Mouse (Mus musculus) liver (tissue): ENCODE results near the gene Ktn1.

Experiments used
- DNase-seq: peaks from one replicate; pipeline ENCODE4 v3.0.0-alpha.2; 2020; ENCODE audit warnings: mixed read lengths

Ktn1 gene

GRCm38 (mm10) chr14:47665061-47665778 is 17.0 kb downstream of the Ktn1 start:
- DNase-seq, result no peak

GRCm38 (mm10) chr14:47668096-47668495 is 19.8 kb downstream of the Ktn1 start:
- DNase-seq, result no peak

- no peak for DNase-seq
These were observed 34.6 kb downstream of the Ktn1 start for GRCm38 (mm10) chr14:47682886-47683285.

- no peak for DNase-seq
These were observed 36.3 kb downstream of the Ktn1 start for GRCm38 (mm10) chr14:47684579-47684978.

- no peak for DNase-seq
These were observed 50.9 kb downstream of the Ktn1 start for GRCm38 (mm10) chr14:47699126-47699525.

GRCm38 (mm10) chr14:47709546-47709945 is 61.3 kb downstream of the Ktn1 start:
- DNase-seq, result no peak

- no peak for DNase-seq
These were observed 67.5 kb downstream of the Ktn1 start for GRCm38 (mm10) chr14:47715771-47716170.

GRCm38 (mm10) chr14:47717916-47718606 is 69.8 kb downstream of the Ktn1 start:
- no peak for DNase-seq

- no peak for DNase-seq
These were observed 71.8 kb downstream of the Ktn1 start for GRCm38 (mm10) chr14:47720023-47720422.

GRCm38 (mm10) chr14:47723035-47723434 is 74.8 kb downstream of the Ktn1 start:
- DNase-seq, result no peak

GRCm38 (mm10) chr14:47728594-47728993 is 80.3 kb downstream of the Ktn1 start:
- DNase-seq, result no peak

GRCm38 (mm10) chr14:47735354-47735753 is 87.1 kb downstream of the Ktn1 start:
- DNase-seq, result no peak

- no peak for DNase-seq
These were observed 88.2 kb downstream of the Ktn1 start for GRCm38 (mm10) chr14:47736471-47736870.

GRCm38 (mm10) chr14:47740316-47740996 is 92.2 kb downstream of the Ktn1 start:
- no peak for DNase-seq

GRCm38 (mm10) chr14:47741046-47741445 is 92.8 kb downstream of the Ktn1 start:
- no peak for DNase-seq

- DNase-seq, result no peak
These were observed 94.4 kb downstream of the Ktn1 start for GRCm38 (mm10) chr14:47742674-47743073.

GRCm38 (mm10) chr14:47745086-47745485 is 96.8 kb downstream of the Ktn1 start:
- DNase-seq, result no peak

GRCm38 (mm10) chr14:47747536-47747935 is 99.3 kb downstream of the Ktn1 start:
- DNase-seq, result no peak

GRCm38 (mm10) chr14:47748714-47749113 is 100.5 kb downstream of the Ktn1 start:
- no peak for DNase-seq

- peak; percentile 30 for DNase-seq
These were observed 103.4 kb downstream of the Ktn1 start for GRCm38 (mm10) chr14:47751422-47752205.

GRCm38 (mm10) chr14:47753561-47753960 is 105.3 kb downstream of the Ktn1 start:
- DNase-seq, result no peak

GRCm38 (mm10) chr14:47754253-47754897 is 106.1 kb downstream of the Ktn1 start:
- no peak for DNase-seq
